Mouse (Mus musculus): ENCODE data around the gene Trmt112.

DNA sequence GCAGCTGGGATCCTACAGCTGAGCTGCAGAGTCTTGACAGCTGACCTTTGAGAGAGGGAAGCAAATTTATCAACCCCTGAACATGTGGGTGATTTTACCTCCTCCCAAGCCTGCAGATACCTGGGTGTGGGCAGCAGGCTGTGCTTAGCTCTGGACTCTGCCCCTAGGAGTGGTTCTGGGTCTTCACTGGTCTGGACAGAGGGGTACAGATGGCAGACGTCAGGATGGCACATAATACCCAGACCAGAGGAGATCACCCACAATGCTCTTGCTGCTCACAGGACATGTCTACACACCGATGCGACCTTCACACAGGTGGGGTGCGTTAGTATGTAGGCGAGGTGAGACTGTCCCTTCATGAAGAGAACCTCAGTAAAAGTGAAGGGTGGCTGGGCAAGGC, 40.0 kb downstream of the Trmt112 start:
- TF ChIP-seq CTCF (IDR thresholded peaks at IDR 0.05; ENCODE audit: borderline replicate concordance, control insufficient read depth, extremely low read depth, insufficient read depth, low read length, poor library complexity): no peak
- TF ChIP-seq POLR2A (IDR thresholded peaks at IDR 0.05; ENCODE audit: control insufficient read depth, extremely low read depth, insufficient read depth, low read length, poor library complexity): no peak

Data from thymus, adult 2 months (tissue).